Mouse (Mus musculus): ENCODE measurements around the gene Lrif1.
"Not testable (repeated sequence)": the region's sequence is repeated elsewhere in the genome, so short reads cannot be mapped to it uniquely, and the experiment has no call there.

Gene Lrif1

GRCm38 (mm10) chr3:106684830-106685229 is at the start of gene Lrif1:
Gene Lrif1 (plus strand): TSS chr3:106684987.
- no peak for DNase-seq (ENCODE audit: low read depth)

- not testable (repeated sequence) for DNase-seq (ENCODE audit: low read depth)
Observed at GRCm38 (mm10) chr3:106672811-106673210, 12.0 kb upstream of the Lrif1 start.

GRCm38 (mm10) chr3:106685381-106685780 is 594 bp downstream of the Lrif1 start:
- DNase-seq (ENCODE audit: low read depth) = no peak

GRCm38 (mm10) chr3:106721397-106722027 is 36.7 kb downstream of the Lrif1 start:
- peak; percentile 100 for DNase-seq (ENCODE audit: low read depth)

GRCm38 (mm10) chr3:106722028-106722945 is 37.5 kb downstream of the Lrif1 start:
- DNase-seq (ENCODE audit: low read depth) = peak; percentile 98

- DNase-seq (ENCODE audit: low read depth) = no peak
Observed at GRCm38 (mm10) chr3:106755898-106756297, 71.1 kb downstream of the Lrif1 start.

- DNase-seq (ENCODE audit: low read depth) = peak; percentile 52
Observed at GRCm38 (mm10) chr3:106771834-106772233, 87.0 kb downstream of the Lrif1 start.

- DNase-seq (ENCODE audit: low read depth) = peak; percentile 96
Observed at GRCm38 (mm10) chr3:106785130-106785529, 100.3 kb downstream of the Lrif1 start.

Measured in 416B (cell line).